ENCODE assay signal across 13 mouse cellular contexts in genomic region chr9:94659401-94660152, GRCm38 (mm10). TPM values are rescaled to one million over a fixed set of nuclear protein-coding genes. Genes with fewer than 3 reads are reported as not detected.
DNase-seq lines count a peak whose midpoint lies in the region; ATAC-seq and TF ChIP-seq lines count a peak whose summit lies in the region.
"Had no signal": no experiment of that assay in that cellular context is flagged by ENCODE, and none has a peak within 500 bp of the region (broad histone marks: within the 10 kb centered on the region; RNA-seq: fewer than 3 reads in every experiment).

No protein-coding gene starts in this region.

- no peaks in the 10 kb centered on the region for H3K27me3 ChIP-seq in heart, embryonic 16.5 days (ENCODE audit: control insufficient read depth, insufficient read depth, low read length)
- peaks cover 4% of the 10 kb centered on the region; the same call in 1 of the 2 replicates for H3K27me3 ChIP-seq in embryonic facial prominence, embryonic 15.5 days
- H3K27me3 ChIP-seq in lung, postnatal 0 days (replicated peaks; ENCODE audit: insufficient read depth, low read length) = no peaks in the 10 kb centered on the region
- no peaks in the 10 kb centered on the region for H3K27me3 ChIP-seq in thymus, adult 2 months (ENCODE audit: control insufficient read depth, insufficient read depth, low read length)
- H3K27me3 ChIP-seq in hindbrain, embryonic 14.5 days (ENCODE audit: control insufficient read depth, insufficient read depth, low read length) = no peaks in the 10 kb centered on the region
- H3K27me3 ChIP-seq: heart, embryonic 13.5 days had no signal

- no peak overlapping the region for H3K4me3 ChIP-seq in heart, embryonic 16.5 days (ENCODE audit: low read length)
- H3K4me3 ChIP-seq in embryonic facial prominence, embryonic 15.5 days (replicated peaks) = no peak overlapping the region
- no peak overlapping the region for H3K4me3 ChIP-seq in lung, postnatal 0 days (ENCODE audit: low read depth, low read length)
- no peak overlapping the region for H3K4me3 ChIP-seq in thymus, adult 2 months (ENCODE audit: control insufficient read depth, insufficient read depth, low read length)
- no peak overlapping the region for H3K4me3 ChIP-seq in hindbrain, embryonic 14.5 days (replicated peaks; ENCODE audit: low read length)
- H3K4me3 ChIP-seq: heart, embryonic 13.5 days had no signal

- H3K27ac ChIP-seq in heart, embryonic 16.5 days (ENCODE audit: low read length) = no peak overlapping the region
- H3K27ac ChIP-seq in embryonic facial prominence, embryonic 15.5 days (replicated peaks) = no peak overlapping the region
- no peak overlapping the region for H3K27ac ChIP-seq in lung, postnatal 0 days (ENCODE audit: low read length)
- peak overlapping the region; percentile 29; the same call in 1 of the 2 replicates for H3K27ac ChIP-seq in thymus, adult 2 months (ENCODE audit: control insufficient read depth, insufficient read depth, low read length)
- H3K27ac ChIP-seq in hindbrain, embryonic 14.5 days = no peak overlapping the region
- H3K27ac ChIP-seq: heart, embryonic 13.5 days; macrophage had no signal

- intact Hi-C loops in heart, postnatal 14 days (cut with DNase I) = no loop called here

- no peak for TF ChIP-seq POLR2A in thymus, adult 2 months (IDR thresholded peaks at IDR 0.05; ENCODE audit: control insufficient read depth, extremely low read depth, insufficient read depth, low read length, poor library complexity)

- TF ChIP-seq CTCF in lung, postnatal 0 days (IDR thresholded peaks at IDR 0.05) = no peak
- no peak for TF ChIP-seq CTCF in thymus, adult 2 months (IDR thresholded peaks at IDR 0.05; ENCODE audit: borderline replicate concordance, control insufficient read depth, extremely low read depth, insufficient read depth, low read length, poor library complexity)

- H3K9me3 ChIP-seq in heart, embryonic 16.5 days (replicated peaks; ENCODE audit: control insufficient read depth, low read length) = no peaks in the 10 kb centered on the region
- H3K9me3 ChIP-seq in embryonic facial prominence, embryonic 15.5 days (replicated peaks) = no peaks in the 10 kb centered on the region
- no peaks in the 10 kb centered on the region for H3K9me3 ChIP-seq in lung, postnatal 0 days (ENCODE audit: low read length)
- H3K9me3 ChIP-seq in hindbrain, embryonic 14.5 days (ENCODE audit: control insufficient read depth, low read length) = no peaks in the 10 kb centered on the region
- H3K9me3 ChIP-seq: heart, embryonic 13.5 days had no signal

- TF ChIP-seq EP300 in lung, postnatal 0 days (IDR thresholded peaks at IDR 0.05) = no peak

- DNase-seq in heart, adult 8-10 months (ENCODE audit: low spot score) = no peak
- peak; percentile 48 for DNase-seq in lung, postnatal 0 days (ENCODE audit: low spot score)
- peak; percentile 26 for DNase-seq in thymus, adult 2 months
- no peak for DNase-seq in heart, postnatal 14 days
- no peak for DNase-seq in hindbrain, embryonic 14.5 days (ENCODE audit: low spot score)
- DNase-seq: adrenal gland, adult 8-10 months; cerebellum, adult 2 months; kidney, adult 18-20 months had no signal

- ATAC-seq in heart, embryonic 16.5 days (replicated peaks; ENCODE audit: extremely low read depth, insufficient read depth, low FRiP score) = 0 out of 2 replicates have a peak, but pooled peaks have one; percentile 33
- ATAC-seq in embryonic facial prominence, embryonic 15.5 days (ENCODE audit: insufficient number of reproducible peaks, low FRiP score, low TSS enrichment, low read depth) = peak; percentile 78; the same call in 1 of the 2 replicates
- ATAC-seq in lung, postnatal 0 days = peak; percentile 67
- no peak for ATAC-seq in hindbrain, embryonic 14.5 days (ENCODE audit: low FRiP score)
- no peak for ATAC-seq in erythroblast, adult 5-6 weeks (replicated peaks; ENCODE audit: low FRiP score, poor library complexity, severe bottlenecking)

- H3K4me2 ChIP-seq in heart, embryonic 16.5 days (ENCODE audit: low read depth, low read length) = no peak overlapping the region
- no peak overlapping the region for H3K4me2 ChIP-seq in embryonic facial prominence, embryonic 15.5 days (replicated peaks)
- no peak overlapping the region for H3K4me2 ChIP-seq in lung, postnatal 0 days (replicated peaks; ENCODE audit: low read depth, low read length)
- H3K4me2 ChIP-seq in hindbrain, embryonic 14.5 days (replicated peaks) = no peak overlapping the region
- H3K4me2 ChIP-seq: heart, embryonic 13.5 days had no signal

- no peaks in the 10 kb centered on the region for H3K36me3 ChIP-seq in heart, embryonic 16.5 days (ENCODE audit: control insufficient read depth, insufficient read depth)
- no peaks in the 10 kb centered on the region for H3K36me3 ChIP-seq in embryonic facial prominence, embryonic 15.5 days
- no peaks in the 10 kb centered on the region for H3K36me3 ChIP-seq in lung, postnatal 0 days (ENCODE audit: insufficient read depth, low read length)
- no peaks in the 10 kb centered on the region for H3K36me3 ChIP-seq in thymus, adult 2 months (ENCODE audit: control insufficient read depth, insufficient read depth, low read length)
- H3K36me3 ChIP-seq in hindbrain, embryonic 14.5 days (replicated peaks; ENCODE audit: control insufficient read depth, insufficient read depth) = no peaks in the 10 kb centered on the region
- H3K36me3 ChIP-seq: heart, embryonic 13.5 days had no signal

- WGBS in heart, embryonic 16.5 days = 42% methylated on average over 3 of the region's 3 CpGs
- WGBS in embryonic facial prominence, embryonic 15.5 days = 60% methylated on average over 3 of the region's 3 CpGs
- WGBS in lung, postnatal 0 days = 36% methylated on average over 3 of the region's 3 CpGs
- WGBS in thymus, adult 2 months = 31% methylated on average over 3 of the region's 3 CpGs
- 82% methylated on average over 3 of the region's 3 CpGs for WGBS in hindbrain, embryonic 14.5 days

- no peaks in the 10 kb centered on the region for H3K4me1 ChIP-seq in heart, embryonic 16.5 days (ENCODE audit: control insufficient read depth, insufficient read depth, low read length)
- H3K4me1 ChIP-seq in embryonic facial prominence, embryonic 15.5 days = no peaks in the 10 kb centered on the region
- no peaks in the 10 kb centered on the region for H3K4me1 ChIP-seq in lung, postnatal 0 days (ENCODE audit: insufficient read depth, low read depth, low read length)
- H3K4me1 ChIP-seq in thymus, adult 2 months (replicated peaks; ENCODE audit: control insufficient read depth, insufficient read depth, low read length) = peaks cover 5% of the 10 kb centered on the region; the same call in 1 of the 2 replicates
- no peaks in the 10 kb centered on the region for H3K4me1 ChIP-seq in hindbrain, embryonic 14.5 days (replicated peaks; ENCODE audit: control insufficient read depth, insufficient read depth, low read length)

- no peak overlapping the region for H3K9ac ChIP-seq in heart, embryonic 16.5 days (ENCODE audit: low read length)
- H3K9ac ChIP-seq in embryonic facial prominence, embryonic 15.5 days = no peak overlapping the region
- H3K9ac ChIP-seq in lung, postnatal 0 days (replicated peaks; ENCODE audit: low read depth) = no peak overlapping the region
- H3K9ac ChIP-seq in hindbrain, embryonic 14.5 days = no peak overlapping the region
- H3K9ac ChIP-seq: heart, embryonic 13.5 days had no signal

RNA-seq across cellular contexts. Expression of gene Slc9a9, which starts 10.1 kb away (rescaled TPM):
- polyA plus RNA-seq in heart, embryonic 16.5 days (2015; fragmentation: Nextera tagmentation; extraction: Ambion mirVana) = 4.5 and 6.3 TPM in 2 replicates
- total RNA-seq in heart, adult 8-10 months (2022) = 1 to 10 TPM; 1.7 to 3.0 (median 2.4) TPM
- polyA plus RNA-seq in embryonic facial prominence, embryonic 15.5 days (2015; fragmentation: Nextera tagmentation; extraction: Ambion mirVana) = 6.7 and 7.4 TPM in 2 replicates
- polyA plus RNA-seq in lung, postnatal 0 days (2015; fragmentation: Nextera tagmentation; extraction: Ambion mirVana) = 3.4 and 3.7 TPM in 2 replicates
- polyA plus RNA-seq in thymus, adult 2 months (2012; rRNA removed) = 43.5 and 49.7 TPM in 2 replicates
- total RNA-seq in heart, postnatal 14 days (2021) = 1 to 10 TPM; 2.6 to 5.0 TPM
- 6.3 and 6.4 TPM in 2 replicates for polyA plus RNA-seq in hindbrain, embryonic 14.5 days (2014; fragmentation: Nextera tagmentation; extraction: Ambion mirVana)
- 1.9 and 2.5 TPM in 2 replicates for total RNA-seq in erythroblast, adult 5-6 weeks (2015; ENCODE audit: low replicate concordance)
- 4.3 and 4.6 TPM in 2 replicates for total RNA-seq in erythroblast, adult 5-6 weeks (2017; ENCODE audit: low replicate concordance)

Comparison
In these comparisons a context has a peak if more than half of its experiments do, and no peak if none do; other contexts are left out.
1. ATAC-seq: peak in heart, embryonic 16.5 days (single experiment), embryonic facial prominence, embryonic 15.5 days (single experiment) and lung, postnatal 0 days (single experiment); none in hindbrain, embryonic 14.5 days (single experiment) and erythroblast, adult 5-6 weeks (single experiment).
2. DNase-seq: peak in lung, postnatal 0 days (single experiment) and thymus, adult 2 months (single experiment); none in heart, adult 8-10 months (single experiment), heart, postnatal 14 days (0 of 2) and hindbrain, embryonic 14.5 days (single experiment).